Mouse (Mus musculus) small intestine, adult 2 months (tissue): ENCODE results near the gene Crot. TPM values are rescaled to one million over a fixed set of nuclear protein-coding genes. Genes with fewer than 3 reads are reported as not detected.
"Not testable (repeated sequence)": the region's sequence is repeated elsewhere in the genome, so short reads cannot be mapped to it uniquely, and the experiment has no call there.

ENCODE experiments used
- H3K27ac ChIP-seq: fragments of 200-500 bp; 2 replicates; pipeline ENCODE4 v1.5.1; 2012; ENCODE audit warnings: low read depth, low read length, control low read depth, inconsistent platforms; ENCODE audit not compliant: insufficient read depth
- H3K27me3 ChIP-seq: fragments of 200-500 bp; 2 replicates; pipeline ENCODE4 v1.6.1; 2012; ENCODE audit warnings: mild to moderate bottlenecking, moderate library complexity, low read length, inconsistent platforms; ENCODE audit not compliant: control insufficient read depth, insufficient read depth
- H3K36me3 ChIP-seq: fragments of 200-500 bp; 2 replicates; pipeline ENCODE4 v1.6.1; 2012; ENCODE audit warnings: mild to moderate bottlenecking, low read length, control low read depth, inconsistent platforms; ENCODE audit not compliant: control insufficient read depth, insufficient read depth
- H3K4me1 ChIP-seq: fragments of 200-500 bp; 2 replicates; pipeline ENCODE4 v1.6.1; 2012; ENCODE audit warnings: low read length, inconsistent platforms, mixed read lengths; ENCODE audit not compliant: control insufficient read depth, insufficient read depth, insufficient read length
- H3K4me3 ChIP-seq: fragments of 200-500 bp; 2 replicates; pipeline ENCODE4 v1.5.1; 2012; ENCODE audit warnings: low read depth, mild to moderate bottlenecking, control low read depth, inconsistent platforms, low read length, moderate library complexity
- CTCF ChIP-seq: fragments of 200-500 bp; IDR thresholded peaks from 2 replicates; pipeline ENCODE4 v1.5.1; 2012; ENCODE audit warnings: low read depth, mild to moderate bottlenecking, control low read depth, inconsistent platforms, low read length, moderate library complexity, mixed read lengths; ENCODE audit not compliant: insufficient replicate concordance, insufficient read length; ENCODE audit errors: extremely low read depth
- POLR2A ChIP-seq: fragments of 200-500 bp; IDR thresholded peaks from 2 replicates; pipeline ENCODE4 v1.6.1; 2012; ENCODE audit warnings: low read depth, mild to moderate bottlenecking, control low read depth, inconsistent platforms, low read length, moderate library complexity
- WGBS: fragments of 180-500 bp; shearing (Covaris S2); methylation state at CpG from one replicate; pipeline ENCODE4 v1.1.7; 2018; 5-methylcytosine and 5-hydroxymethylcytosine counted together
- polyA plus RNA-seq: library from polyadenylated mRNA; depleted of rRNA; stranded (reverse); fragments of >200 nt; gene quantifications from 2 replicates; pipeline ENCODE4 v1.2.3, GENCODE M21; 2012

The Crot gene
- polyA plus RNA-seq, 1 experiment = 10.1 TPM

- WGBS = 65% methylated on average over 3 of the region's 3 CpGs
- no peak overlapping the region for H3K27ac ChIP-seq
- H3K27me3 ChIP-seq = no peaks in the 10 kb centered on the region
- no peaks in the 10 kb centered on the region for H3K4me1 ChIP-seq
- no peaks in the 10 kb centered on the region for H3K36me3 ChIP-seq
- TF ChIP-seq POLR2A = no peak
- no peak for TF ChIP-seq CTCF
- no peak overlapping the region for H3K4me3 ChIP-seq
Observed at GRCm38 (mm10) chr5:9015352-9015751, 18.2 kb upstream of the Crot start.

- 54% methylated on average over 3 of the region's 3 CpGs for WGBS
- Histone ChIP-seq H3K27me3 (no peaks in the 10 kb centered on the region), H3K4me3 (no peak overlapping the region), H3K27ac (no peak overlapping the region), H3K36me3 (no peaks in the 10 kb centered on the region), H3K4me1 (no peaks in the 10 kb centered on the region)
- TF ChIP-seq CTCF (no peak), POLR2A (no peak)
Observed at GRCm38 (mm10) chr5:9014774-9015173, 17.6 kb upstream of the Crot start.

DNA sequence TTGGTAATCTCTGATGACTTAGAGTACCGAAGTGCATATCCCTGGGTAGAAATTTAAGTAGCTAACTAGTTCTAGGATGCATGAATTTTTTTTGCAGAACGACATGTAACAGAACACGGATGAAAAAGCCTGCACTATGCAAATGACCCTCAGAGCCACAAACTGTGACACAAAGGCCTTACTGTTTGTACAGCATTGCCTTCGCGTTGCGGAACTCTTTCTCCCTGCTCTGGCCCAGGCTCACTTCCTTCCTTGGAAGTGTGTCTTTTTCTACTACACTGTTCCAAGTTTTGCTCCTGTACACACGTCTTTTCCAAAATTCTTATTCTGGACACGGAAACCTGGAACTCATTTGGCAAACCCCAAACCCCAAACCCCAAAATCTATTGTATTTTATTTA is 14.2 kb upstream of the Crot start:
- 86% methylated on average over 8 of the region's 8 CpGs for WGBS
- no peak for TF ChIP-seq CTCF
- TF ChIP-seq POLR2A = no peak
- H3K4me1 ChIP-seq = no peaks in the 10 kb centered on the region
- H3K4me3 ChIP-seq = no peak overlapping the region
- H3K27me3 ChIP-seq = no peaks in the 10 kb centered on the region
- no peaks in the 10 kb centered on the region for H3K36me3 ChIP-seq
- no peak overlapping the region for H3K27ac ChIP-seq

DNA sequence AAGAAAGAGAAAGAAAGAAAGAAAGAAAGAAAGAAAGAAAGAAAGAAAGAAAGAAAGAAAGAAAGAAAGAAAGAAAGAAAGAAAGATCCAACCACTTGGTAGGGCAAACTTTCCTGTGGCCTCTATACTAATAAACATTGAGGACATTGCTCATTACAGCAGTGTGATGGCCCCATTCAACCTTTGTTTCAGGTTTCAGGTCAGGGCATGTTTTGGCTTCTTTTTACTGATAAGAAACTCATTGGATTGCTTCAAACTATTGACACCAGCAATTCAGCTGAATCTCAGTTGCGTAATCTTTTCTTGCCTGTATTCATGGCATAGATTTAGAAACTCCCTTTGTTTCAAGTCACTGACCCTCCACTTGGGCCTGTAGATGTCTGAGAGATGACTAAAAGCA is 13.0 kb upstream of the Crot start:
- no peaks in the 10 kb centered on the region for H3K36me3 ChIP-seq
- TF ChIP-seq POLR2A = no peak
- TF ChIP-seq CTCF = no peak
- WGBS = 57% methylated on average over 1 of the region's 1 CpGs
- H3K27ac ChIP-seq = no peak overlapping the region
- no peaks in the 10 kb centered on the region for H3K4me1 ChIP-seq
- H3K27me3 ChIP-seq = no peaks in the 10 kb centered on the region
- no peak overlapping the region for H3K4me3 ChIP-seq

- H3K27me3 ChIP-seq, H3K4me1 ChIP-seq, H3K4me3 ChIP-seq, H3K36me3 ChIP-seq, H3K27ac ChIP-seq: not testable (repeated sequence)
- WGBS = 36% methylated on average over 3 of the region's 3 CpGs
Observed at GRCm38 (mm10) chr5:9006585-9006984, 9.5 kb upstream of the Crot start.

- not testable (repeated sequence) for H3K27ac ChIP-seq
Observed at GRCm38 (mm10) chr5:9000006-9000405, 2.9 kb upstream of the Crot start.

DNA sequence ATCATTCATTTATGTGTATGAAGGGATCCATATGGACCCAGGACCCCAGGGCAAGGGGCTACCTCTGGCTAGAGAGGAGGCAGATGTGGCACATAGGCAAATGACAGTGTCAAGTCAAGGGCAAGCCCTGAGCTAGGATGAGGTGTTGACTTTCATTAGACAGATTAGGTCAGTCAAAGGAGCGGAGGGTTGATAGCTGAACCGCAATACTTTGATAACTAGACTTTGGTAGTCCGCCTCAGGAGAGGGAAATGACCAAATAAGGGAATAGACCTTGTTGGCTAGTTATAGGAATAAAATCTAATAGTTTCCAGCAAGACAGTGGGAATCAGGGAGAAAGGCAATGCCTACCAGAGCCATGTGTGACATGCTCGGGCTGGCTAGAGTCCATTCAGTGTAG is 2.0 kb upstream of the Crot start:
- WGBS = 50% methylated on average over 4 of the region's 4 CpGs
- H3K4me3 ChIP-seq = no peak overlapping the region
- peaks cover 3% of the 10 kb centered on the region for H3K4me1 ChIP-seq
- no peak for TF ChIP-seq CTCF
- TF ChIP-seq POLR2A = no peak
- no peak overlapping the region; the same call in 1 of the 2 replicates for H3K27ac ChIP-seq
- H3K27me3 ChIP-seq = no peaks in the 10 kb centered on the region
- H3K36me3 ChIP-seq = no peaks in the 10 kb centered on the region

More at GRCm38 (mm10) chr5:9000006-9000405, 2.9 kb upstream of the Crot start:
- WGBS = 56% methylated on average over 7 of the region's 7 CpGs
- H3K4me1 ChIP-seq, H3K27me3 ChIP-seq, H3K4me3 ChIP-seq, H3K36me3 ChIP-seq: not testable (repeated sequence)

- Histone ChIP-seq H3K27me3 (no peaks in the 10 kb centered on the region), H3K4me1 (peaks cover 3% of the 10 kb centered on the region), H3K4me3 (peak overlapping the region; percentile 87), H3K36me3 (peaks cover 7% of the 10 kb centered on the region), H3K27ac (peak overlapping the region; percentile 76)
- 5% methylated on average over 8 of the region's 8 CpGs for WGBS
- TF ChIP-seq POLR2A (no peak), CTCF (no peak; the same call in 1 of the 2 replicates)
Observed at GRCm38 (mm10) chr5:8997513-8997895, 380 bp upstream of the Crot start.
